Mouse (Mus musculus) intestine, embryonic 14.5 days (tissue): ENCODE data around the gene Iqcb1. TPM values are rescaled to one million over a fixed set of nuclear protein-coding genes. Genes with fewer than 3 reads are reported as not detected.
"Not testable (repeated sequence)": the region's sequence is repeated elsewhere in the genome, so short reads cannot be mapped to it uniquely, and the experiment has no call there.

Experiments used
- ATAC-seq: fragments of 200-750 bp; cut with Nextera tagmentation; replicated peaks from 2 replicates; pipeline ENCODE4 v1.8.0; 2017; ENCODE audit warnings: low read depth, moderate number of reproducible peaks, moderate TSS enrichment, moderate library complexity; ENCODE audit not compliant: low FRiP score, low TSS enrichment
- DNase-seq: peaks from one replicate; pipeline ENCODE4 v3.0.0-alpha.2; 2018; ENCODE audit warnings: low spot score
- H3K27ac ChIP-seq: fragments of 300-500 bp; sonication (generic); 2 replicates; pipeline ENCODE4 v1.5.1; 2014; ENCODE audit warnings: low read depth, mild to moderate bottlenecking, control low read depth
- H3K27me3 ChIP-seq: fragments of 300-500 bp; sonication (generic); replicated peaks from 2 replicates; pipeline ENCODE4 v1.6.1; 2014; ENCODE audit warnings: low read length, control low read depth; ENCODE audit not compliant: control insufficient read depth, insufficient read depth
- H3K36me3 ChIP-seq: fragments of 300-500 bp; sonication (generic); 2 replicates; pipeline ENCODE4 v1.6.1; 2014; ENCODE audit warnings: low read length, control low read depth; ENCODE audit not compliant: control insufficient read depth, insufficient read depth
- H3K4me1 ChIP-seq: fragments of 300-500 bp; sonication (generic); replicated peaks from 2 replicates; pipeline ENCODE4 v1.6.1; 2014; ENCODE audit warnings: low read length, control low read depth, mixed read lengths; ENCODE audit not compliant: control insufficient read depth, insufficient read depth
- H3K4me2 ChIP-seq: fragments of 300-500 bp; sonication (generic); 2 replicates; pipeline ENCODE4 v1.6.1; 2014; ENCODE audit warnings: low read length
- H3K4me3 ChIP-seq: fragments of 300-500 bp; sonication (generic); 2 replicates; pipeline ENCODE4 v1.5.1; 2014; ENCODE audit warnings: low read depth, low read length, control low read depth, mixed read lengths
- H3K9ac ChIP-seq: fragments of 300-500 bp; sonication (generic); 2 replicates; pipeline ENCODE4 v1.6.1; 2014; ENCODE audit warnings: mild to moderate bottlenecking, low read length
- H3K9me3 ChIP-seq: fragments of 300-500 bp; sonication (generic); 2 replicates; pipeline ENCODE4 v1.6.1; 2016; ENCODE audit warnings: low read length, control low read depth; ENCODE audit not compliant: control insufficient read depth
- WGBS: fragments of 180-500 bp; shearing (Covaris S2); extraction: QIAGEN DNeasy Blood & Tissue Kit; methylation state at CpG from one replicate; pipeline ENCODE4 v1.1.7; 2014; 5-methylcytosine and 5-hydroxymethylcytosine counted together
- polyA plus RNA-seq: library from polyadenylated mRNA; unstranded; fragments of >200 nt; fragmentation: Nextera tagmentation; extraction: Ambion mirVana; gene quantifications from 2 replicates; pipeline ENCODE4 v1.2.1, GENCODE M21; 2014

Gene Iqcb1
- polyA plus RNA-seq, 1 experiment from 2014 or later, result 33.7 TPM

DNA sequence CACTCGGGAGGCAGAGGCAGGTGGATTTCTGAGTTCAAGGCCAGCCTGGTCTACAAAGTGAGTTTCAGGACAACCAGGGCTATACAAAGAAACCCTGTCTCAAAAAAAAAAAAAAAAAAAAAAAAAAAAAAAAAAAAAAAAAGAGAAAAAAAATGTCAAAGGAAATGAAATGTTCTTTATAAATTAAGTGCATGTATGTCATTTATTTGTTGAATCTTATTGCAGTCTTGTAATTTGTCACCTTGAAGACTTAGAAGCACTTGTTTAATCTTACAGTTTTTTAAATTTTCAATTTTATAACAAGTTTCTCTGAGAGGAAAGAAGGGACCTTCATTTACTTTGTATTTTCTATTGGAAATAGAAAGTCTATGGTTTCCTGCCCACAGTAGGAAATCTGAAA lies 18.7 kb downstream of the Iqcb1 start:
- H3K27ac ChIP-seq, H3K4me3 ChIP-seq, H3K9me3 ChIP-seq, H3K4me2 ChIP-seq, H3K27me3 ChIP-seq, H3K4me1 ChIP-seq, H3K9ac ChIP-seq, DNase-seq, ATAC-seq: not testable (repeated sequence)
- H3K36me3 ChIP-seq, result peaks cover 43% of the 10 kb centered on the region
- WGBS, result 86% methylated on average over 1 of the region's 1 CpGs

DNA sequence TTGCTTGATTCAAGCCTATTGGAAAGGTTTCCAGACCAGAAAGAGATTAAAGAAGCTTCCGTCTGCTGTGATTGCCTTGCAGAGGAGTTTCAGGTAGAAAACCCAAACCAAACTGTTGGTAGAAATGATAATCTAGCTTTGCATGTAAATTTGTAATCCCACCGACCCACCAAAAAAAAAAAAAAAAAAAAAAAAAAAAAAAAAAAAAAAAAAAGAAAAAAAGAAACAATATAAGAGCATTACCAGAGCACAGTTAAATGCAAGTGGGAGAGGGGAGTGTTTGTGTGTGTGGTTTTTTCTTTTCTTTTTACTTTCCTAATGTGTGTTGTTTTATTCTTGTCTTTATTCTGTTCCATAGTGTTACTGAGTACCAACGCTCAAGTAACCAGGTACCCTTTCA lies 23.0 kb downstream of the Iqcb1 start:
- ATAC-seq (no peak), DNase-seq (no peak)
- Histone ChIP-seq H3K27ac (no peak overlapping the region), H3K4me1 (no peaks in the 10 kb centered on the region), H3K9ac (no peak overlapping the region), H3K4me2 (no peak overlapping the region), H3K4me3 (no peak overlapping the region), H3K9me3 (no peaks in the 10 kb centered on the region), H3K36me3 (peaks cover 36% of the 10 kb centered on the region), H3K27me3 (no peaks in the 10 kb centered on the region)
- 97% methylated on average over 3 of the region's 3 CpGs for WGBS

GRCm38 (mm10) chr16:36863585-36863984 lies 35.4 kb downstream of the Iqcb1 start:
- WGBS, result 91% methylated on average over 3 of the region's 3 CpGs
- Histone ChIP-seq H3K36me3 (peaks cover 66% of the 10 kb centered on the region), H3K4me2 (no peak overlapping the region), H3K9me3 (no peaks in the 10 kb centered on the region), H3K9ac (no peak overlapping the region), H3K27me3 (no peaks in the 10 kb centered on the region), H3K4me1 (no peaks in the 10 kb centered on the region), H3K27ac (no peak overlapping the region), H3K4me3 (no peak overlapping the region)
- ATAC-seq, result no peak
- DNase-seq, result no peak

DNA sequence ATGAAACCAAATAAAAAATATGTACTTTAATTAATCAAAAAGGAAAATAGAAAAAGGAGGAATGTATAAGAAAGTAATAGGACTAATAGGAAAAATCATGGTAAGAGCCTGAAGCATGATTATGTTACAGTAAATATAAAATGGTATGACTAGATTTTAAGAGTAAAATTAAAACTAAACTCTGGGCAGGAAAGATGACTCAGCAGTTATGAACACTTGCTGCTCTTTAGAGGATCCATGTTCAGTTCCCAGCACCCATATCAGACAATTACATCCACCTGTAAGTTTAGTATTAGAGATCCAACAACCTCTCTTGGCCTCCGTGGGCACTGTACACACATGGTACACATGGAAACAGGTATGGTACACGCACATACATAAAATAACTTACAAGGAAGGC lies 41.3 kb downstream of the Iqcb1 start:
- Histone ChIP-seq H3K36me3 (peaks cover 65% of the 10 kb centered on the region), H3K9ac (no peak overlapping the region), H3K9me3 (no peaks in the 10 kb centered on the region), H3K27ac (no peak overlapping the region), H3K4me3 (no peak overlapping the region), H3K4me1 (peaks cover 5% of the 10 kb centered on the region), H3K27me3 (no peaks in the 10 kb centered on the region), H3K4me2 (no peak overlapping the region)
- WGBS, result 94% methylated on average over 2 of the region's 2 CpGs
- no peak for DNase-seq
- no peak for ATAC-seq

DNA sequence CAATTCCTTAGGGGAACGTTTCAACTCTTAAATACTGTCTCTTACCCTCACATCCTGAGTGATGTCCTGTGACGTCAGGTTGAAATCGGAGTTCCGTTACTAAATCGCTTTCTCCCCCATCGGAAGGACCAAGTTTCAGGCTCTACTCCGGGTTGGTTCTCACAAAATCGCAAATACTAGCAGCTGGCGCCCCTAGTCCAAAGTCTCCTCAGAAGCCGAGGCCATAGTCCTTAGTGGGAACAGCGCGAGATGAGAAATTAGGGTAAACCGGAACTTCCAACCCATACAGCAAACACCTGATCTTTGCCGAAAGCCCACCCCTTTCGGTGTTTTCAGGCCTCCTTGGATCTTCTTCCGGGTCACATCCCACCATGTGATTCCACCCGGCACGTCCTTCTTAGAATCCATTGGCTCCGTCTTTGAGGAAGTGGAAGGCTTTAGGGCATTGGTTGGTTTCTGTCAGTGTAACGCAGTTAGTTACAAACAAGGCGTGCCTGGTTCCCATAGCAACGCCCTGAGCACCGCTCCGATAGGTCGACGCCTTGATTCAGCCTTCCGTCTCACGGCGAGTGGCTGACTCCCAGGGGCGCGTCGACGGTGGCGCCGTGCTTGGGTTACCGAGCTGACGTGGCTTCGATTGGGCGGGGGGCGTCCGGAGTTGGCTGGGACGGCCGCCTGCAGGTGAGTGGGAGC lies 46.5 kb downstream of the Iqcb1 start, which contains the start of the genes Eaf2 and Golgb1:
Eaf2 (minus strand) TSS at position 421 of the 693 bp plus-strand sequence.
Golgb1 (plus strand) TSS at position 558 of the 693 bp plus-strand sequence.
- peak; percentile 90 for DNase-seq
- Histone ChIP-seq H3K27ac (peak within 1 kb of the TSS; percentile 77), H3K4me1 (peaks cover 10% of the 10 kb centered on the region), H3K4me3 (peak within 1 kb of the TSS; percentile 94), H3K36me3 (peaks cover 28% of the 10 kb centered on the region), H3K27me3 (no peaks in the 10 kb centered on the region), H3K4me2 (peak within 1 kb of the TSS; percentile 59), H3K9ac (peak within 1 kb of the TSS; percentile 76), H3K9me3 (no peaks in the 10 kb centered on the region)
- WGBS, result under 1% methylated on average over 43 of the region's 43 CpGs
- peak; percentile 99 for ATAC-seq

DNA sequence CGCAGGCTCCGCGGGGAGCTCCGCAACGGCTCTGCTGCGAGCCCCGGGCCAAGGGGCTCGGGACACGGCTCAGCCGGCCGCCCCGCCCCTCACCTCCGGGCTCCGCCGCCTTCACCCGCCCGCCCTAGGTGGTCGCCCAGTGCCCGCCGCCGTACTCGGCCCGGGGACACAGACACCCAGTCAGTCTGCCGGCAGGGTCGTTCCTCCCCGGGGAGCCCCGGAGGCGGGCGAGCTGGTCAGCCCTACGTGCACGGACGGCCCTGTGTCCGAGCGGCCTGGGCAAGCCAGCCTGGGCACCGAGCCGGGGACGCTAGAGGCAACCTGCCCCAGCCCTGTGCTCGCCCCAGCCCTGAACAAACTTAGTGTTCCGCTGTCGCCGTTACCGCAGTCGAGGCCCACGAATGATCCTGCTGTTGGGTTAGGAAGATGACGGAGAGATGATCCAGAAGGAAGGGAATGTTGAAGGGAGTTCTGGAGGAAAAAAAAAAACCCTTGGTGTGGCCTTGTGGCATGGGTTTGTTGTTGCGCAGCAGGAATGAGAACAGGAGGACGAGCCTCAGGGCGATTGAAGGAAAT lies 47.2 kb downstream of the Iqcb1 start:
- peak; percentile 85 for ATAC-seq
- Histone ChIP-seq H3K4me2 (peak overlapping the region; percentile 58), H3K36me3 (peaks cover 24% of the 10 kb centered on the region), H3K9me3 (no peaks in the 10 kb centered on the region), H3K9ac (peak overlapping the region; percentile 76), H3K4me3 (peak overlapping the region; percentile 94), H3K4me1 (peaks cover 10% of the 10 kb centered on the region), H3K27ac (peak overlapping the region; percentile 75), H3K27me3 (no peaks in the 10 kb centered on the region)
- DNase-seq, result peak; percentile 79
- WGBS, result under 1% methylated on average over 47 of the region's 48 CpGs

GRCm38 (mm10) chr16:36877316-36877715 lies 49.1 kb downstream of the Iqcb1 start:
- DNase-seq, result no peak
- WGBS, result 76% methylated on average over 5 of the region's 5 CpGs
- peaks cover 5% of the 10 kb centered on the region for H3K36me3 ChIP-seq

GRCm38 (mm10) chr16:36882737-36883343 lies 54.7 kb downstream of the Iqcb1 start:
- H3K4me2 ChIP-seq, result no peak overlapping the region
- DNase-seq, result no peak
- no peak overlapping the region for H3K9ac ChIP-seq
- no peak overlapping the region for H3K4me3 ChIP-seq
- no peaks in the 10 kb centered on the region for H3K27me3 ChIP-seq
- H3K4me1 ChIP-seq, result no peaks in the 10 kb centered on the region; the same call in 1 of the 2 replicates
- ATAC-seq, result no peak
- WGBS, result 79% methylated on average over 5 of the region's 5 CpGs
- H3K36me3 ChIP-seq, result peaks cover 22% of the 10 kb centered on the region
- no peak overlapping the region for H3K27ac ChIP-seq
- H3K9me3 ChIP-seq, result no peaks in the 10 kb centered on the region

More at GRCm38 (mm10) chr16:36877316-36877715, 49.1 kb downstream of the Iqcb1 start:
- H3K4me3 ChIP-seq, result no peak overlapping the region
- H3K4me2 ChIP-seq, result no peak overlapping the region
- H3K9me3 ChIP-seq, result no peaks in the 10 kb centered on the region
- no peaks in the 10 kb centered on the region for H3K27me3 ChIP-seq
- H3K9ac ChIP-seq, result no peak overlapping the region
- H3K4me1 ChIP-seq, result peaks cover 10% of the 10 kb centered on the region
- H3K27ac ChIP-seq, result no peak overlapping the region
- no peak for ATAC-seq
